Mouse (Mus musculus) midbrain, embryonic 13.5 days (tissue): Measurements from ENCODE around the gene 1700019N19Rik. TPM values are rescaled to one million over a fixed set of nuclear protein-coding genes. Genes with fewer than 3 reads are reported as not detected.
A peak's percentile ranks its signal among the peaks of the same experiment; 100 is the strongest.

ENCODE experiments used
- ATAC-seq: fragments of 200-750 bp; cut with Nextera tagmentation; 2 replicates; pipeline ENCODE4 v1.8.0; 2017; ENCODE audit warnings: mild to moderate bottlenecking, moderate TSS enrichment, moderate library complexity
- H3K27ac ChIP-seq: fragments of 300-500 bp; sonication (generic); 2 replicates; pipeline ENCODE4 v1.5.1; 2015; ENCODE audit warnings: inconsistent platforms, mild to moderate bottlenecking, moderate library complexity
- H3K27me3 ChIP-seq: fragments of 300-500 bp; sonication (generic); 2 replicates; pipeline ENCODE4 v1.6.1; 2015; ENCODE audit warnings: mild to moderate bottlenecking, inconsistent platforms
- H3K36me3 ChIP-seq: fragments of 300-500 bp; sonication (generic); 2 replicates; pipeline ENCODE4 v1.6.1; 2015; ENCODE audit warnings: mild to moderate bottlenecking, inconsistent platforms
- H3K4me1 ChIP-seq: fragments of 300-500 bp; sonication (generic); replicated peaks from 2 replicates; pipeline ENCODE4 v1.6.1; 2015; ENCODE audit warnings: inconsistent platforms
- H3K4me2 ChIP-seq: fragments of 300-500 bp; sonication (generic); replicated peaks from 2 replicates; pipeline ENCODE4 v1.6.1; 2015; ENCODE audit warnings: moderate library complexity, mild to moderate bottlenecking, inconsistent platforms
- H3K4me3 ChIP-seq: fragments of 300-500 bp; sonication (generic); replicated peaks from 2 replicates; pipeline ENCODE4 v1.5.1; 2015; ENCODE audit warnings: mild to moderate bottlenecking, inconsistent platforms
- H3K9ac ChIP-seq: fragments of 300-500 bp; sonication (generic); replicated peaks from 2 replicates; pipeline ENCODE4 v1.6.1; 2015; ENCODE audit warnings: mild to moderate bottlenecking, inconsistent platforms
- H3K9me3 ChIP-seq: fragments of 300-500 bp; sonication (generic); 2 replicates; pipeline ENCODE4 v1.6.1; 2016; ENCODE audit warnings: mild to moderate bottlenecking, inconsistent platforms
- WGBS: fragments of 180-500 bp; shearing (Covaris S2); methylation state at CpG from one replicate; pipeline ENCODE4 v1.1.7; 2015; 5-methylcytosine and 5-hydroxymethylcytosine counted together
- polyA plus RNA-seq: library from polyadenylated mRNA; unstranded; fragments of >200 nt; fragmentation: Nextera tagmentation; extraction: Ambion mirVana; gene quantifications from 2 replicates; pipeline ENCODE4 v1.2.1, GENCODE M21; 2015

1700019N19Rik gene
- polyA plus RNA-seq, 1 experiment from 2014 or later, result not detected

DNA sequence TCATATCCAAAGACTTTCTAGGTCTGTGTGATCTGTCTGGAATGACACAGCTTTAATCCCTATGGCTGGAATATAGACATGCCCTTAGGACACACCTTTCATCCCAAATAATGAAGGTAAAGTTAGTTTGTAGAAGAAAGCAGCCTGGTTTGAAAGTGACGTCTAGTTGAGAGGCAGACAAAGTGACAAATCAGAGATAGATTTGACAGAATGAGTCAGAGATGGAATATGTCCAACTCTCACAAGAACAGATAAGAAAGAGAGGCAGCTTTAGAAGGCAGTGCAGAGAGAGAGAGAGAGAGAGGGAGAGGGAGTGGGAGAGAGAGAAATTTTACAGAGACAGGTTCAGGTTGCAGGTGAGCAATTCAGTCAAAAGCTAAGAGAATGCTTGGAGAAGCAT is 30.1 kb upstream of the 1700019N19Rik start:
- WGBS, result 88% methylated on average over 1 of the region's 1 CpGs
- no peak overlapping the region for H3K9ac ChIP-seq
- peaks cover 16% of the 10 kb centered on the region for H3K4me1 ChIP-seq
- no peak overlapping the region for H3K4me3 ChIP-seq
- no peak overlapping the region for H3K4me2 ChIP-seq
- H3K36me3 ChIP-seq, result peaks cover 28% of the 10 kb centered on the region
- ATAC-seq, result no peak
- no peaks in the 10 kb centered on the region for H3K27me3 ChIP-seq
- H3K27ac ChIP-seq, result no peak overlapping the region
- no peaks in the 10 kb centered on the region for H3K9me3 ChIP-seq

GRCm38 (mm10) chr19:58823301-58823700 is 29.0 kb upstream of the 1700019N19Rik start:
- H3K36me3 ChIP-seq, result peaks cover 29% of the 10 kb centered on the region
- no peak overlapping the region for H3K27ac ChIP-seq
- no peak overlapping the region for H3K4me2 ChIP-seq
- H3K9ac ChIP-seq, result no peak overlapping the region
- no peaks in the 10 kb centered on the region for H3K27me3 ChIP-seq
- no peak for ATAC-seq
- no peak overlapping the region for H3K4me3 ChIP-seq
- 93% methylated on average over 3 of the region's 3 CpGs for WGBS
- H3K9me3 ChIP-seq, result no peaks in the 10 kb centered on the region
- peaks cover 8% of the 10 kb centered on the region for H3K4me1 ChIP-seq

GRCm38 (mm10) chr19:58822454-58823200 is 28.4 kb upstream of the 1700019N19Rik start:
- no peak for ATAC-seq
- Histone ChIP-seq H3K27ac (peak overlapping the region; percentile 5; the same call in 1 of the 2 replicates), H3K4me3 (no peak overlapping the region), H3K4me1 (peaks cover 6% of the 10 kb centered on the region), H3K9ac (no peak overlapping the region), H3K4me2 (no peak overlapping the region), H3K27me3 (no peaks in the 10 kb centered on the region), H3K9me3 (no peaks in the 10 kb centered on the region), H3K36me3 (peaks cover 29% of the 10 kb centered on the region)
- WGBS, result 77% methylated on average over 20 of the region's 20 CpGs

DNA sequence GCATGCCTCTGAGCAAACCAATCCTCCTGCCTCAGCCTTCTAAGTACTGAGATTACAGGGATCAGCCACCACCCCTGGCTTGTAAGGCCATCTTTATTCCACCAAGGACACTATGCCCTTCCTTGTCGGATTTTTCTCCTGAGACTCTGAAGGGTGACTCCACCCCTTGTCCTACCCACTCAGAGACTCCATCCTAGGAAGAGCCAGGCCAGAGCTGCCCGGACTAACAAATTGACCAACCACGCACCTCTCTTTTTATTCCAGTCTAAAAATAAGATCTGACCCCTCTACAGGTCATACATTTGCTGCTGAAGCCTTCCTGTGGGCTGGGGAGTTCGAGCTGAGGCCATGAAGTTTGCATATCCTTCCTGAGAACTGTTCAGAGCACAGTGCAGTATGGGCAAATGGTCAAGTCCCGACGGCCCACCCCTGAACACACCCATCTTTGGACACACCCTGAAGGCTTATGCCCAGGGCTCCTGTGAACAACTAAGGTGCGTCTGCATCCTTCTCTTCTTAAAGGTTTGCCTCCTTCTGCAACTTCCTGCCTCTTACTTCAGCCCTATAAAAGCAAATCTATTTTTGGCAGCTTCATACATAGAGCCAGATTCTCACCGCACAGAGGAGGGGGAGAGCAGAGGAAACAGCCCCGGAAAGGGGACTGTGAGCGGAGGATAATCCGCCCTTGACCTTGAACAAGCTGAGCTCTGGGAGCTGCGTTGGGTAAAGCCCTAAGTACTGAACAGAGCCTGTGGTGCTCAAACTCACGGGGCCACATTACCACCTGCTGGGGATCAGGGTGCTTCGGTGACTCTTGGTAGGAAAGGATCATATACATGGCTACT is 24.5 kb upstream of the 1700019N19Rik start:
- H3K27ac ChIP-seq, result no peak overlapping the region
- no peak overlapping the region for H3K4me2 ChIP-seq
- peaks cover 19% of the 10 kb centered on the region for H3K36me3 ChIP-seq
- no peaks in the 10 kb centered on the region for H3K27me3 ChIP-seq
- no peak overlapping the region for H3K9ac ChIP-seq
- H3K9me3 ChIP-seq, result no peaks in the 10 kb centered on the region
- 82% methylated on average over 14 of the region's 14 CpGs for WGBS
- H3K4me1 ChIP-seq, result peaks cover 6% of the 10 kb centered on the region
- H3K4me3 ChIP-seq, result no peak overlapping the region
- ATAC-seq, result no peak

GRCm38 (mm10) chr19:58817398-58817797 is 23.1 kb upstream of the 1700019N19Rik start:
- Histone ChIP-seq H3K36me3 (peaks cover 15% of the 10 kb centered on the region), H3K4me2 (no peak overlapping the region), H3K9me3 (no peaks in the 10 kb centered on the region), H3K4me3 (no peak overlapping the region), H3K9ac (no peak overlapping the region), H3K27ac (no peak overlapping the region), H3K27me3 (no peaks in the 10 kb centered on the region), H3K4me1 (peaks cover under 1% of the 10 kb centered on the region; the same call in 1 of the 2 replicates)
- ATAC-seq, result no peak
- WGBS, result 84% methylated on average over 11 of the region's 11 CpGs

GRCm38 (mm10) chr19:58816453-58817041 is 22.3 kb upstream of the 1700019N19Rik start:
- H3K36me3 ChIP-seq, result peaks cover 10% of the 10 kb centered on the region
- no peak for ATAC-seq
- WGBS, result 85% methylated on average over 17 of the region's 17 CpGs
- H3K27ac ChIP-seq, result no peak overlapping the region
- H3K4me1 ChIP-seq, result no peaks in the 10 kb centered on the region
- H3K27me3 ChIP-seq, result no peaks in the 10 kb centered on the region
- H3K9me3 ChIP-seq, result no peaks in the 10 kb centered on the region
- no peak overlapping the region for H3K4me3 ChIP-seq
- no peak overlapping the region for H3K9ac ChIP-seq
- H3K4me2 ChIP-seq, result no peak overlapping the region

GRCm38 (mm10) chr19:58815179-58815922 is 21.1 kb upstream of the 1700019N19Rik start:
- peaks cover 10% of the 10 kb centered on the region for H3K36me3 ChIP-seq
- H3K4me2 ChIP-seq, result no peak overlapping the region
- no peak overlapping the region for H3K27ac ChIP-seq
- no peak overlapping the region for H3K4me3 ChIP-seq
- H3K9ac ChIP-seq, result no peak overlapping the region
- ATAC-seq, result no peak
- WGBS, result 84% methylated on average over 13 of the region's 13 CpGs
- no peaks in the 10 kb centered on the region for H3K27me3 ChIP-seq
- no peaks in the 10 kb centered on the region for H3K9me3 ChIP-seq
- H3K4me1 ChIP-seq, result no peaks in the 10 kb centered on the region

DNA sequence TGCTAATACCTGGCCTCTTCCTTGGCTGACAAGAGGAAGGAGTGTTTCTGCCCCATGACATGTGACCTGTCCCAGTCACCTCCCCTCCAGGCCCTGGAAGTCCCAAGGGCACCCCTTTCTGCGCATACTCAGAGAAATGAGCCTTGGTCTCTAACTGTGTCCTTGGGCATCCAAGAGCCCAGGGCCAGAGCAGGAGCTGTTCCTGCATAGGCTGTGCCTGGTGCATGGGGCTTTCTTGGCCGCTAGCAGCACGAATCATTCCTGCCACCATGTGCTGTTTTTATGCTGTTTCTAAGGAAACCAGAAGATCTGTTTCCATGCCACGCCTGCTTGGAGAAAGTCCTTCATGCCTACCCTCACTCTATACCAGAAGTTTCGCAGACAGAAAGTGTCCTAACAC is 16.3 kb upstream of the 1700019N19Rik start:
- no peak overlapping the region for H3K4me3 ChIP-seq
- no peaks in the 10 kb centered on the region for H3K9me3 ChIP-seq
- H3K9ac ChIP-seq, result no peak overlapping the region
- H3K4me2 ChIP-seq, result no peak overlapping the region
- no peaks in the 10 kb centered on the region for H3K36me3 ChIP-seq
- H3K27me3 ChIP-seq, result no peaks in the 10 kb centered on the region
- WGBS, result 80% methylated on average over 5 of the region's 5 CpGs
- ATAC-seq, result no peak
- H3K4me1 ChIP-seq, result peaks cover 8% of the 10 kb centered on the region; the same call in 1 of the 2 replicates
- H3K27ac ChIP-seq, result no peak overlapping the region

DNA sequence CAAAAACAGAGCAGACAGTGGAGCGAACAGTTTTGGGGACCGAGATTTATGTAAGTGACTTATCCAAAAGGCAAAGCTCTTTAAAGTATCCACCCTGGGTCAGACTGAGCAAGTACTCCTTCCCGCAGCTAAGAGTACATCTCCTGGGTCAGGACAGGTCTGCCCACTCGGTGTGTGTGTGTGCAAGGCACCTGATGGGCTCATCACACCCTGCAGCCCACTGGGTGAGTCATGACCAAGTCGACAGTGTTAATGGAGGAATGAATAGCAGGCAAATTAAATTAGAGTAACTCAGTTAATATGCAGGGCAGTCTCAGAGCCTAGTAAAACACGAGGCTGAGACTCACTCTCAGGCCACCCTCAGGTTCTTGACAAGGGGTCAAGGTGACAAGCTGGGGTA is 14.6 kb upstream of the 1700019N19Rik start:
- Histone ChIP-seq H3K27me3 (no peaks in the 10 kb centered on the region), H3K36me3 (no peaks in the 10 kb centered on the region; the same call in 1 of the 2 replicates), H3K27ac (no peak overlapping the region), H3K9me3 (no peaks in the 10 kb centered on the region), H3K4me3 (no peak overlapping the region), H3K4me1 (peaks cover 8% of the 10 kb centered on the region; the same call in 1 of the 2 replicates), H3K9ac (no peak overlapping the region), H3K4me2 (no peak overlapping the region)
- WGBS, result 87% methylated on average over 6 of the region's 6 CpGs
- 0 out of 2 replicates have a peak, but pooled peaks have one; percentile 51 for ATAC-seq

- no peak overlapping the region for H3K9ac ChIP-seq
- H3K4me2 ChIP-seq, result no peak overlapping the region
- WGBS, result 6% methylated on average over 3 of the region's 3 CpGs
- peak; percentile 70; the same call in 1 of the 2 replicates for ATAC-seq
- no peak overlapping the region for H3K4me3 ChIP-seq
- H3K27me3 ChIP-seq, result no peaks in the 10 kb centered on the region
- H3K4me1 ChIP-seq, result peaks cover 8% of the 10 kb centered on the region; the same call in 1 of the 2 replicates
- no peak overlapping the region for H3K27ac ChIP-seq
- H3K36me3 ChIP-seq, result peaks cover 16% of the 10 kb centered on the region; the same call in 1 of the 2 replicates
- no peaks in the 10 kb centered on the region for H3K9me3 ChIP-seq
Observed at GRCm38 (mm10) chr19:58806364-58806763, 12.1 kb upstream of the 1700019N19Rik start.

DNA sequence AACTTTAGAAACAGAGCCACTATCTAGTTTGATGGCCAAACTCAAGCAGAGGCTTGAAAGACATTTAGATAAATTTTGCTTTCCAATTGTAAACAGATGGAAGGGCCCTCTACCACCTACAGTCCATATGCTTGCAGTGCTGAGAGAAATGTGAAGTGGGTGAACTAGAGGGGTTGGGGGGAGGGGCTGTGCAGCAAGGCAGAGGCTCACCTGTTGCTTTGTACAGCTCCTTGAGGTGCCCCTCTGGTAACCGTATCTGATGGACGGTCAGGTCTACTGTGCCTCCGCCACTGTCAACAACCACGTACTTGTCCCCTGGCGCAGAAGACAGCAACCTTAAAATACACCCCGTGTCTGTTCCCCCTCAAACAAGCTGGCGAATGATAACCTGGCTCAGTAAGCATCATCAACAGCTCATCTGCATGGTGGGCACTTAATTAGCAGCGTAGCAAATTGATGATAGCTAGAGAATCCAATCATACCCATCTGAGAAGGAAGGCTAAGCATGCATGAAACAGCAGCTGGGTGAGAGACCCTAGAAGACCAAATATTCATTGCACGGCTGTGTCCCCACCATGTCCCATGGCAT is 11.0 kb upstream of the 1700019N19Rik start:
- Histone ChIP-seq H3K36me3 (peaks cover 27% of the 10 kb centered on the region), H3K27me3 (no peaks in the 10 kb centered on the region), H3K9ac (no peak overlapping the region), H3K27ac (no peak overlapping the region), H3K4me1 (peaks cover 8% of the 10 kb centered on the region; the same call in 1 of the 2 replicates), H3K4me3 (no peak overlapping the region), H3K4me2 (no peak overlapping the region), H3K9me3 (no peaks in the 10 kb centered on the region)
- 91% methylated on average over 9 of the region's 9 CpGs for WGBS
- ATAC-seq, result no peak
